Mouse (Mus musculus): Measurements from ENCODE around the gene Ldb3. TPM values are rescaled to one million over a fixed set of nuclear protein-coding genes. Genes with fewer than 3 reads are reported as not detected.

The Ldb3 gene
- polyA plus RNA-seq, 1 experiment from 2014 or later = 0.11 TPM

GRCm38 (mm10) chr14:34483469-34484341, 104.8 kb downstream of the Ldb3 start:
- Histone ChIP-seq H3K36me3 (no peaks in the 10 kb centered on the region), H3K4me3 (replicated peaks) (no peak overlapping the region), H3K9ac (replicated peaks) (no peak overlapping the region), H3K27me3 (no peaks in the 10 kb centered on the region), H3K27ac (peak overlapping the region; percentile 56), H3K9me3 (no peaks in the 10 kb centered on the region), H3K4me1 (replicated peaks) (peaks cover 17% of the 10 kb centered on the region), H3K4me2 (replicated peaks) (no peak overlapping the region)
- 47% methylated on average over 6 of the region's 6 CpGs for WGBS
- ATAC-seq = peak; percentile 77

Other genes with a start within 250 kb of the Ldb3 start
- not detected in 2 replicates for gene Fam25c, start 233.2 kb downstream of the Ldb3 start, polyA plus RNA-seq (2015; fragmentation: Nextera tagmentation; extraction: Ambion mirVana)
- 57.7 and 61.2 TPM in 2 replicates for gene Sncg, start 213.9 kb downstream of the Ldb3 start, polyA plus RNA-seq (2015; fragmentation: Nextera tagmentation; extraction: Ambion mirVana)
- 4.9 and 5.5 TPM in 2 replicates for gene Mmrn2, start 213.2 kb downstream of the Ldb3 start, polyA plus RNA-seq (2015; fragmentation: Nextera tagmentation; extraction: Ambion mirVana)
- 18.1 and 21.4 TPM in 2 replicates for gene Bmpr1a, start 85.3 kb downstream of the Ldb3 start, polyA plus RNA-seq (2015; fragmentation: Nextera tagmentation; extraction: Ambion mirVana)
- not detected in 2 replicates for gene 9230112D13Rik, start 65.9 kb downstream of the Ldb3 start, polyA plus RNA-seq (2015; fragmentation: Nextera tagmentation; extraction: Ambion mirVana)
- gene Opn4, start 11.5 kb upstream of the Ldb3 start, polyA plus RNA-seq (2015; fragmentation: Nextera tagmentation; extraction: Ambion mirVana) = 0.16 TPM in 1 of 2 replicates, not detected in the other
- gene Wapl, start 85.2 kb upstream of the Ldb3 start, polyA plus RNA-seq (2015; fragmentation: Nextera tagmentation; extraction: Ambion mirVana) = 20.8 and 22.5 TPM in 2 replicates
- gene Grid1, start 231.4 kb upstream of the Ldb3 start, polyA plus RNA-seq (2015; fragmentation: Nextera tagmentation; extraction: Ambion mirVana) = 2.5 and 2.7 TPM in 2 replicates

All from midbrain, embryonic 13.5 days (tissue).